Mouse (Mus musculus) T-helper 1 cell (primary cell): ENCODE measurements around the gene Fndc3b.

ENCODE experiments used
- in situ Hi-C: fragments of 300-600 bp; cut with MboI, MseI; formaldehyde crosslinking; loops from one replicate; pipeline ENCODE4 v1.15.1; 2025; ENCODE audit warnings: high pct_unique_total_duplicates

Fndc3b gene

GRCm38 (mm10) chr3:27557100-27558004, 153.8 kb downstream of the Fndc3b start:
- in situ Hi-C loops = no loop called here

- in situ Hi-C loops = no loop called here
Observed at GRCm38 (mm10) chr3:27555401-27555940, 155.6 kb downstream of the Fndc3b start.

- in situ Hi-C loops = no loop called here
Observed at GRCm38 (mm10) chr3:27554325-27554724, 156.8 kb downstream of the Fndc3b start.

- in situ Hi-C loops = no loop called here
Observed at GRCm38 (mm10) chr3:27553781-27554180, 157.3 kb downstream of the Fndc3b start.

GRCm38 (mm10) chr3:27551005-27551404, 160.1 kb downstream of the Fndc3b start:
- in situ Hi-C loops = no loop called here

- in situ Hi-C loops = no loop called here
Observed at GRCm38 (mm10) chr3:27550409-27550808, 160.7 kb downstream of the Fndc3b start.

GRCm38 (mm10) chr3:27545651-27546050, 165.5 kb downstream of the Fndc3b start:
- in situ Hi-C loops = no loop called here

- in situ Hi-C loops = no loop called here
Observed at GRCm38 (mm10) chr3:27544061-27544460, 167.0 kb downstream of the Fndc3b start.

- in situ Hi-C loops = no loop called here
Observed at GRCm38 (mm10) chr3:27541841-27542240, 169.3 kb downstream of the Fndc3b start.

GRCm38 (mm10) chr3:27541181-27541580, 169.9 kb downstream of the Fndc3b start:
- in situ Hi-C loops = no loop called here

GRCm38 (mm10) chr3:27534208-27534607, 176.9 kb downstream of the Fndc3b start:
- in situ Hi-C loops = no loop called here

- in situ Hi-C loops = no loop called here
Observed at GRCm38 (mm10) chr3:27533721-27534120, 177.4 kb downstream of the Fndc3b start.

GRCm38 (mm10) chr3:27531993-27532392, 179.1 kb downstream of the Fndc3b start:
- in situ Hi-C loops = no loop called here

- in situ Hi-C loops = no loop called here
Observed at GRCm38 (mm10) chr3:27530370-27530769, 180.7 kb downstream of the Fndc3b start.

- in situ Hi-C loops = no loop called here
Observed at GRCm38 (mm10) chr3:27529221-27530051, 181.7 kb downstream of the Fndc3b start.

GRCm38 (mm10) chr3:27526991-27527390, 184.1 kb downstream of the Fndc3b start:
- in situ Hi-C loops = no loop called here

- in situ Hi-C loops = no loop called here
Observed at GRCm38 (mm10) chr3:27523176-27523936, 187.8 kb downstream of the Fndc3b start.

- in situ Hi-C loops = no loop called here
Observed at GRCm38 (mm10) chr3:27520391-27520790, 190.7 kb downstream of the Fndc3b start.

- in situ Hi-C loops = no loop called here
Observed at GRCm38 (mm10) chr3:27519481-27519880, 191.6 kb downstream of the Fndc3b start.

GRCm38 (mm10) chr3:27518935-27519334, 192.2 kb downstream of the Fndc3b start:
- in situ Hi-C loops = no loop called here

GRCm38 (mm10) chr3:27516536-27516935, 194.6 kb downstream of the Fndc3b start:
- in situ Hi-C loops = no loop called here
